Mouse (Mus musculus): Measurements from ENCODE around the gene Mx1. TPM values are rescaled to one million over a fixed set of nuclear protein-coding genes. Genes with fewer than 3 reads are reported as not detected.

Mx1 gene
- total and polyA plus RNA-seq, 3 experiments = 0.72 to 8.6 (median 7.8) TPM

DNA sequence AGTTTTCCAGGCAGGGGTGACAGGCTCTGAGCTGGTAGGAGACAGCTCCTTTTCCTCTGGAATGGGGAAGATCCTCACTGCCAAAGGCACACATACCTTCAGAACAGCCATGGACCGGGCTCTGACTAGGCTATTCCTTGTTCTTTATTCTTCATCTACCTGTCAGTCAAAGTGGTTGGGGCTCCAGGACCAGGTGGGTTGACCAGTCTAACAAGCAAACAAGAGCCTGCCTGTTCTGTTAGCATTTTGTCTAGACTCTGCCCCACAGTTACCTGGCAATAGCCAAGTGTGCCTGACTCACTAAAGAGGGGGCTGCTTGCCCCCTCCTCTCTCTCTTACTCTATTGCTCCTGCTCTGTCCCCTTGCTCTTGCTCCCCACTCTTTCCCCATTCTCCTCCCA is 29.7 kb upstream of the Mx1 start:
- in situ Hi-C loops (cut with MboI; ENCODE audit: low pct_ligation_motif_present, low pct_unique_long_range_greater_than_20kb, low sequenced_read_pairs) (no loop called here), dilution Hi-C loops (cut with MboI; ENCODE audit: extremely low pct_ligation_motif_present, extremely low pct_unique_long_range_greater_than_20kb, low sequenced_read_pairs) (no loop called here)
- no peak for DNase-seq (ENCODE audit: extremely low read depth)

GRCm38 (mm10) chr16:97478655-97479054 is 15.9 kb upstream of the Mx1 start:
- Histone ChIP-seq H3K4me2 (ENCODE audit: insufficient read depth, low read depth, poor library complexity, severe bottlenecking) (no peak overlapping the region), H3K9ac (ENCODE audit: insufficient read depth, low read depth) (no peak overlapping the region), H3K4me1 (ENCODE audit: control insufficient read depth in 1 of 2, insufficient read depth in 2 of 2) (peaks cover 3 to 9% of the 10 kb centered on the region in 2 experiments; a peak in 2 of 4 replicates), H3K27me3 (replicated peaks) (no peaks in the 10 kb centered on the region), H3K4me3 (replicated peaks in 1 of 3; ENCODE audit: low read depth in 2 of 3, low read length in 2 of 3, poor library complexity in 1 of 3) (no peak overlapping the region), H3K36me3 (replicated peaks in 1 of 2; ENCODE audit: control insufficient read depth in 1 of 2, insufficient read depth in 1 of 2, low read length in 1 of 2) (no peaks in the 10 kb centered on the region), H3K79me2 (replicated peaks; ENCODE audit: control insufficient read depth, extremely low read depth, insufficient read depth, poor library complexity, severe bottlenecking) (no peaks in the 10 kb centered on the region), H3K27ac (ENCODE audit: insufficient read depth, low read depth) (no peak overlapping the region), H3K9me3 (replicated peaks; ENCODE audit: low read length) (peaks cover 3% of the 10 kb centered on the region)
- no peak for TF ChIP-seq UBTF (IDR thresholded peaks at IDR 0.05; ENCODE audit: low read depth, low read length)
- no peak for DNase-seq (ENCODE audit: extremely low read depth)
- in situ Hi-C loops (cut with MboI; ENCODE audit: low pct_ligation_motif_present, low pct_unique_long_range_greater_than_20kb, low sequenced_read_pairs) (no loop called here), dilution Hi-C loops (cut with MboI; ENCODE audit: extremely low pct_ligation_motif_present, extremely low pct_unique_long_range_greater_than_20kb, low sequenced_read_pairs) (no loop called here)

More for the DNA sequence above, 29.7 kb upstream of the Mx1 start:
- no peak overlapping the region for H3K9ac ChIP-seq (ENCODE audit: insufficient read depth, low read depth)
- no peaks in the 10 kb centered on the region for H3K9me3 ChIP-seq (replicated peaks; ENCODE audit: low read length)
- no peak overlapping the region for H3K4me3 ChIP-seq (replicated peaks in 1 of 3; ENCODE audit: low read depth in 2 of 3, low read length in 2 of 3, poor library complexity in 1 of 3)
- no peaks in the 10 kb centered on the region for H3K79me2 ChIP-seq (replicated peaks; ENCODE audit: control insufficient read depth, extremely low read depth, insufficient read depth, poor library complexity, severe bottlenecking)
- peaks cover 2% of the 10 kb centered on the region for H3K27me3 ChIP-seq (replicated peaks)
- H3K4me2 ChIP-seq (ENCODE audit: insufficient read depth, low read depth, poor library complexity, severe bottlenecking) = no peak overlapping the region
- no peak overlapping the region for H3K27ac ChIP-seq (ENCODE audit: insufficient read depth, low read depth)
- no peaks in the 10 kb centered on the region for H3K4me1 ChIP-seq (ENCODE audit: control insufficient read depth in 1 of 2, insufficient read depth in 2 of 2)
- no peak for TF ChIP-seq JUND (conservative IDR thresholded peaks at IDR 0.05; ENCODE audit: low read depth, low read length)
- TF ChIP-seq POLR2AphosphoS2 (IDR thresholded peaks at IDR 0.05; ENCODE audit: low read depth, low read length) = no peak
- TF ChIP-seq UBTF (IDR thresholded peaks at IDR 0.05; ENCODE audit: low read depth, low read length) = no peak
- no peak for TF ChIP-seq CTCF (conservative IDR thresholded peaks at IDR 0.05 in 1 of 2, IDR thresholded peaks at IDR 0.05 in 1 of 2; ENCODE audit: low read depth in 2 of 2, low read length in 2 of 2)
- no peak for TF ChIP-seq IRF4 (IDR thresholded peaks at IDR 0.05; ENCODE audit: low read depth, low read length)
- no peak for TF ChIP-seq MEF2A (IDR thresholded peaks at IDR 0.05; ENCODE audit: borderline replicate concordance, low read depth, low read length)
- TF ChIP-seq ELF1 (IDR thresholded peaks at IDR 0.05; ENCODE audit: low read depth, low read length) = no peak
- TF ChIP-seq MAX (IDR thresholded peaks at IDR 0.05; ENCODE audit: low read length) = no peak
- TF ChIP-seq SMC3 (IDR thresholded peaks at IDR 0.05; ENCODE audit: low read depth, low read length) = no peak
- TF ChIP-seq EP300 (IDR thresholded peaks at IDR 0.05; ENCODE audit: low read length) = no peak
- no peak for TF ChIP-seq RCOR1 (conservative IDR thresholded peaks at IDR 0.05; ENCODE audit: low read depth, low read length)
- no peak for TF ChIP-seq MXI1 (IDR thresholded peaks at IDR 0.05; ENCODE audit: low read depth, low read length)
- TF ChIP-seq GABPA (IDR thresholded peaks at IDR 0.05; ENCODE audit: insufficient replicate concordance, low read depth, low read length) = no peak
- TF ChIP-seq ZC3H11A (IDR thresholded peaks at IDR 0.05; ENCODE audit: low read depth, low read length) = no peak
- TF ChIP-seq SIN3A (IDR thresholded peaks at IDR 0.05; ENCODE audit: low read length) = no peak
- TF ChIP-seq TCF12 (IDR thresholded peaks at IDR 0.05; ENCODE audit: low read depth, low read length) = no peak
- no peak for TF ChIP-seq POLR2A (IDR thresholded peaks at IDR 0.05; ENCODE audit: low read depth, low read length)
- TF ChIP-seq BHLHE40 (IDR thresholded peaks at IDR 0.05; ENCODE audit: low read depth, low read length) = no peak
- no peak for TF ChIP-seq TBP (conservative IDR thresholded peaks at IDR 0.05; ENCODE audit: low read depth, low read length)
- no peaks in the 10 kb centered on the region for H3K36me3 ChIP-seq (replicated peaks in 1 of 2; ENCODE audit: control insufficient read depth in 1 of 2, insufficient read depth in 1 of 2, low read length in 1 of 2)
